Mouse (Mus musculus): ENCODE measurements around the gene Cib2.
A peak's percentile ranks its signal among the peaks of the same experiment; 100 is the strongest.
"Not testable (repeated sequence)": the region's sequence is repeated elsewhere in the genome, so short reads cannot be mapped to it uniquely, and the experiment has no call there.

Gene Cib2

GRCm38 (mm10) chr9:54559771-54560471, at the start of gene Cib2:
TSS of gene Cib2 (minus strand) at chr9:54560218.
- peak; percentile 92 to 95 for DNase-seq (ENCODE audit: inconsistent age in 2 of 2, low spot score in 1 of 2)

GRCm38 (mm10) chr9:54604886-54605285, 44.9 kb upstream of the Cib2 start:
- DNase-seq (ENCODE audit: inconsistent age in 2 of 2, low spot score in 1 of 2) = peak; percentile 62 to 89

DNA sequence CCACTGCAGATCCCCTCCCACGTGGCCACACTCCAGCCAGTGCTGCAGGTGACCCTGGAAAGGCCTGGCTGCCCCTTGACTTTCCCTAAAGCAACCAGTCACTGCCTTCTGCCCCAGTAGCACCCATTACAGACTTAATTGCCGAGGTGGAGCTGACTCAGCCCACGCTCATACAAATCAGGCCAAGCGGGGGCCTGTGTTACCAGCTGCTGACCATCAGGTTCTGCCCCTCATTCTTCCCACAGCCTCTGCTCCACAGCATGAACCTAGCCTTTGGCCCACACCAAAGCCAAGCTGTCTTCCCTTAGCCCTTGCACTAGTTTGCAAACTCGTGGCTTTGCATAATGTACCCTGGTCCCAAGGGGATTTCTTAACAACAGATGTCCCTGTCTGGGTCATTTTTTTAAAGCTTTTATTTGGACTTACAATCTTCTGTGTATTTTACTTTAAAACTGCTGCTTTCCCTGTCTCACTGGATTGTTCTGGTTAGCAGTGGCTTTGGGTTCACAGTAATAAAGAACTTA, 44.2 kb upstream of the Cib2 start:
- DNase-seq (ENCODE audit: inconsistent age in 2 of 2, low spot score in 1 of 2) = peak; percentile 32 to 73

GRCm38 (mm10) chr9:54602916-54603315, 42.9 kb upstream of the Cib2 start:
- no peak for DNase-seq (ENCODE audit: inconsistent age in 2 of 2, low spot score in 1 of 2)

DNA sequence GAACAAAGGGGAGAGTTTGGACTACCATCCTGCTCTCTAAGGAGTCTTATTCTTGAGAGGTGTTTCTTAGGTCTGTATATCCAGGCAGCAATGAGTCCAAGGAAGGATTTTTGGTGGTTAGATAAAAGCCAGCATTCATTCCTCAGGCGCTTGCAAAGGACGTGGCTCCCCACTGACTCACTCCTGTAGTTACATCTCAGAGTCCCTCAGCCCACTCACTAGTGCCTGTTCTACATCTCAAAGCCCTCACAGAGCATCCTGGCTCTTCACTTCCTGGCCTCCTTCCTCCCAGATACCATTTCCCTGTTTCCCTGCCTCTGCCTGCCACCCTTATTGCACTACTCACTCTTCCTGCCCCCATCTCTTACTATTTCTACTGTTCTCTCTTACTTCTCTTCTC, 42.4 kb upstream of the Cib2 start:
- DNase-seq (ENCODE audit: inconsistent age in 2 of 2, low spot score in 1 of 2) = no peak

GRCm38 (mm10) chr9:54596752-54597465, 36.9 kb upstream of the Cib2 start:
- DNase-seq (ENCODE audit: inconsistent age in 2 of 2, low spot score in 1 of 2) = no peak

DNA sequence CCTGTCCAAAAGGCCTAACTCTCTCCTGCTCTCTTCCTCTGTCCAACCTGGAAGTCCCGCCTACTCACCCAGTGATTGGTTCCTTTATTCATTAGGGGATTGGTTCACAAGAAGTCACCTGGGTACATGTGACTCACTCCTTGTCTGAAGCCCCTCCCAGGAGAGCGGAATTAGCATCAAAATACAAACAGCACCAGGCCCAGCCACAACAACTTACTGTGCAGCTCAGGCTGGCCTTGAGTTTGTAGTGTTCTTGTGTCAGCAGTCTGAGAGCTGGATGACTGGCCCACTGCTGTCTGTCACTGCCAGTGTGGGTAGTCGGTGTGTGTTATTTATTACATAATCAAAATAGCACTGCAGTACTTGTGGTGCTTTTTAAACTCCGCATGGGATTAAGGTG, 33.6 kb upstream of the Cib2 start:
- peak; percentile 66 to 76 for DNase-seq (ENCODE audit: inconsistent age in 2 of 2, low spot score in 1 of 2)

GRCm38 (mm10) chr9:54587863-54588262, 27.8 kb upstream of the Cib2 start:
- peak in 1 of 2 experiments; percentile 56 for DNase-seq (ENCODE audit: inconsistent age in 2 of 2, low spot score in 1 of 2)

DNA sequence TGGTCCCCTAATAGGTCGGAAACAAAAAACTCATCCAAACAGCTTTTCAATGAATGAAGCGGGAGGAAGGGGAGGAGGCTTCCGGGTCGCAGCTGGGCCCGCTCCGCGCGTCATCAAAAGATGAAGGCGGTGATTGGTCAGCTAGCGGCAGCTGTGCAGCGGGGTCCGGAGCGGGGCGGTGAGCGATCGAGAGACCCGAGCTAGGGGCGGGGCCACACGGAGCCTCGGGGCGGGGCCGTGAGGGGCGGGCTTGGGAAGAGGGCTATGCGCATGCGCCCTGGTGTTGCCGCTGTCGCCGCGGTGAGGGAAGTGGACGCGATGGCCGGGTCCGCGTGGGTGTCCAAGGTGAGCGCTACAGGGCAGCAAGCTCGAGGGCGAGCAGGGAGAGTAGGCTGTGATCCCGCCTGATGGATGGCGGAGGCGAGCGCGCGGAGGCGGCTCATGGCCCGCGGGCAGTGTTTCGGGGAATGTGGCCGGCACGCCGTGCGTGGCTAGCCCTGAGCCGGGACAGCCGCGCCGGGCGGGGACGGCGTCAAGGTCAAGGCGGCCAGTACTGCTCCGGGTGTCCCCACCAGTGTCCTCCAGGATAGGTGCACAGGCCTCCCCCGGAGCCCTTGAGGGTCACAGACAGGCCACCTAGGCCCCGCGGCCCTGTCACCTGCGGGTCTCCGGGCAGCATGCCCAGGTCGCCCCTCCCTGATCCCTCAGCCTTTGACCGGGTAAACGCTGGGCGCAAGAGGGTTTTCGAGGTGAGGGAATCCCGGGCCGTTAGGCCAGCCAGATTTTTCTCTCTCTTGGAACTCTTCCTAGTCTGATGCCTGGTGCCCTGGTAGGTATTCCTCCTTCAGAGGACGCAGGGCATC, 26.4 kb upstream of the Cib2 start, which contains the start of gene Idh3a:
Idh3a (plus strand) TSS at position 136 of the 863 bp plus-strand sequence.
- peak; percentile 99 to 100 for DNase-seq (ENCODE audit: inconsistent age in 2 of 2, low spot score in 1 of 2)

DNA sequence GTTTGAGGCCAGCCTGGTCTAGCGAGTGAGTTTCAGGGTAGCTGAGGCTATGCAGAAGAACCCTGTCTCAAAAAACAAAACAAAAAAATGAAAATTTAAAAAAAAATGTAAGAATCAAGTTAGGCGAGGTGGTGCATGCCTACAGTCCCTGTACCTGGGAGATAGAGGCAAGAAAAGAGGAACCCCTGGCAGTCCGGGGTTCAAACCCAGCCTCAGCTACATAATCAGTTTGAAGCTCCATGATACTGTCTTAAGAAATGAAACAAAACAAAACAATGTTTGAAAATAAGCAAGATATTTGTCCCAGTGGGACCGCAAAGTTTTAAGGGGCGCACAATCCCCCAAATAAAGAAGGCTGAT, 25.8 kb upstream of the Cib2 start:
- DNase-seq (ENCODE audit: inconsistent age in 2 of 2, low spot score in 1 of 2) = no peak

- DNase-seq (ENCODE audit: inconsistent age in 2 of 2, low spot score in 1 of 2) = not testable (repeated sequence)
These were observed 24.1 kb upstream of the Cib2 start for GRCm38 (mm10) chr9:54584127-54584526.

DNA sequence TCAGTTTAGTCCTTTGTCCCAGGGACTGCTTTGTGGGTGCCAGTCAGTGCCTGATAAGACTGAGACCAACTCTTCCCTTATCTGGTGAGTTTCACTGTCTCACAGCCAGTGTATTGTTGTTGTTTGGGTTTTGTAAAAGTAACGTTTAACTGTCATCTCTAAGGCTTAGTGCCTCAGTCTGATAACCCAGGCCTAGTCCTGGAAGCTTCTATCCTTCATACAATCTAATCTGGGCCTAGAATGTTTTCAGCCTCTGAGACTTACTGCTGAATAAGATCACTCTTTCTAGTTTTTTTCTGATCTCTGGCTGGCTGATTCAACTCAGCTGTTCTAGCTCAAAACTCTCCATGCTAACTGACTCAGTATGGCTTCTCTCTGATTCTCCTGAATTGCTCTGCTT, 23.7 kb upstream of the Cib2 start:
- no peak for DNase-seq (ENCODE audit: inconsistent age in 2 of 2, low spot score in 1 of 2)

GRCm38 (mm10) chr9:54571130-54571839, 11.3 kb upstream of the Cib2 start:
- peak in 1 of 2 experiments; percentile 61 for DNase-seq (ENCODE audit: inconsistent age in 2 of 2, low spot score in 1 of 2)

DNA sequence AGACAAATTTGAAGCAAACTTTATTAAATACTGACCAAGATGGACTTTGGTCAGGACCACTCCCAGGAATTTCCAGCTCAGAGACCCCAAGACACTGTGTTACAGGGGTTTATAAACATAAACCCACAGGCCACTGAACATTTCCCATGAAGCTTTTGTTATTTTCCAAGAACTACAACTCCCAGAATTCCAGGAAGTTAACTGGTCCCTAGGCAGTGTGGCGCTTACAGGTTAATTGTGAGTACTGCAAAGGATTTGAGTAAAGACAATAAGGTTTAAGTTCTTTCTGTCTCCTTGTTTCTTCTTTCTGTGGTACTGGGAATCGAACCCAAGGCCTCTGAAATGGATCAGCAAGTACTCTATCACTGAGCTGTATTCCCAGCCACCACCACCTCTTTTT, 8.7 kb upstream of the Cib2 start:
- no peak for DNase-seq (ENCODE audit: inconsistent age in 2 of 2, low spot score in 1 of 2)

DNA sequence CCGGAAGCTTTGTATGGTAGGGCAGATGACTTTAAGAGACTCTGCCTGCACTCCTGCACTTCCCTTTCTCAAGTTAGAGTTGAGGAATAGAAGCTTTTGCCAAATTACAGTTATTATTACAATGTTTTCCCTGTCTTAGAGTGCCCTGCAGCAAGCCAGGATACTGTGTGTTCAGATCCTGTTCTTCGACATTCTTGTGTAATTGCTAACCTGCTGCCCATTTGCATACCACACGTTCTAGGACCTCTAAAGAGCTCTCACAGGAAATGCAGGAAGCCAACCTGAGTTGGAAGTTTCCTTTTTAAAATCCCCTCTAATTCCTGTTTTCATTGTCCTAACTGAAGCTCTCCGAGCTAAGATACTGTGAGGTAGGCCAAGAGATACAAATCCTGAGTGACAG, 6.9 kb upstream of the Cib2 start:
- DNase-seq (ENCODE audit: inconsistent age in 2 of 2, low spot score in 1 of 2) = no peak

- no peak for DNase-seq (ENCODE audit: inconsistent age in 2 of 2, low spot score in 1 of 2)
These were observed 998 bp upstream of the Cib2 start for GRCm38 (mm10) chr9:54560831-54561601.

GRCm38 (mm10) chr9:54558731-54559130, 1.3 kb downstream of the Cib2 start:
- no peak for DNase-seq (ENCODE audit: inconsistent age in 2 of 2, low spot score in 1 of 2)

DNA sequence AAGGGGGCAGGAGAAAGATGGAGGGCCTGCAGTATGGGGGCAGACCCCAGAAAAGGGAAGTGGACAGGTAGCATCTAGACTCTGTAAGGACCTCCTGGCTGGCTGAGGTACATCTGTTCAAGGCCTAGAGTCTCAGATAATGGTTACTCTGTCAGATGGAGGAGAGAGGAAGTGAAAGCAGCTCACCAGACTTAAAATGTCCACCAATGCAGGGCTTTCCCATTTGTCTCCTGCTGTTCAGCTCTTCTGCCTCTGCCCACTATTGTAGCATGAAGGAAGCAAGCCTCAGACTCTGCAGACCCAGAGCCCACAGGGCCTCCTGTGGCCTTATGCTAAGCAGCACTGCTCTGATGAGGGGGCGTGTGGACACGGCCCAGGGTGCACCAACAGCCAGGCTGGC, 5.0 kb downstream of the Cib2 start:
- no peak for DNase-seq (ENCODE audit: inconsistent age in 2 of 2, low spot score in 1 of 2)

GRCm38 (mm10) chr9:54552409-54552808, 7.6 kb downstream of the Cib2 start:
- peak; percentile 32 to 67 for DNase-seq (ENCODE audit: inconsistent age in 2 of 2, low spot score in 1 of 2)

DNA sequence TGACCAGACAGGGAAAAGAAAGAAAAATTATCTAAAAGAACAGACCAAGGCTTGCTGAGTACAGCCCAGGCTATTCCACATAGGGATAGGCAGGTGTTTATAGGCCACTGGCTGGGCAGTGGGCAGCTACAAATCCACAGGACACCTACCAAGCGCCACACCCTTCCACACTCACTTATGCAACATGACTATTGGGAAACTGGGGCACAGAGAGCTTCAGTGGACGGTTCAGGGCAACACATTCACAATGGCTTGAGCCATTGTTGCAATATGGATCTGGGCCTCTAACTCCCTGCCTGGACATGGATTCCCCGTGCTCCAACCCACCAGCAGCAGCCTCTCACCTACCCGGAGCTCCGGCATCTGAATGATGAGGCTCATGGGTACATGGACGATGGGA, 10.6 kb downstream of the Cib2 start:
- DNase-seq (ENCODE audit: inconsistent age in 2 of 2, low spot score in 1 of 2) = no peak

Measured in adrenal gland, adult (tissue).